Mouse (Mus musculus) neural tube, embryonic 14.5 days (tissue): ENCODE data around the gene 1700028P14Rik. TPM values are rescaled to one million over a fixed set of nuclear protein-coding genes. Genes with fewer than 3 reads are reported as not detected.

Experiments
- ATAC-seq: fragments of 200-750 bp; cut with Nextera tagmentation; 2 replicates; pipeline ENCODE4 v1.8.0; 2017; ENCODE audit warnings: low read depth, mild to moderate bottlenecking, moderate TSS enrichment, moderate library complexity
- H3K27ac ChIP-seq: fragments of 300-500 bp; sonication (generic); 2 replicates; pipeline ENCODE4 v1.5.1; 2014; ENCODE audit warnings: low read depth, mild to moderate bottlenecking, control low read depth, low read length, moderate library complexity, mixed read lengths
- H3K27me3 ChIP-seq: fragments of 300-500 bp; sonication (generic); 2 replicates; pipeline ENCODE4 v1.6.1; 2014; ENCODE audit warnings: low read length; ENCODE audit not compliant: control insufficient read depth, insufficient read depth
- H3K36me3 ChIP-seq: fragments of 300-500 bp; sonication (generic); 2 replicates; pipeline ENCODE4 v1.6.1; 2014; ENCODE audit warnings: low read length, mixed read lengths; ENCODE audit not compliant: control insufficient read depth, insufficient read depth
- H3K4me1 ChIP-seq: fragments of 300-500 bp; sonication (generic); 2 replicates; pipeline ENCODE4 v1.6.1; 2014; ENCODE audit warnings: low read length; ENCODE audit not compliant: control insufficient read depth, insufficient read depth
- H3K4me2 ChIP-seq: fragments of 300-500 bp; sonication (generic); 2 replicates; pipeline ENCODE4 v1.6.1; 2014; ENCODE audit warnings: mild to moderate bottlenecking, low read depth, low read length, control low read depth
- H3K4me3 ChIP-seq: fragments of 300-500 bp; sonication (generic); 2 replicates; pipeline ENCODE4 v1.5.1; 2014; ENCODE audit warnings: low read depth, low read length, control low read depth, mixed read lengths
- H3K9ac ChIP-seq: fragments of 300-500 bp; sonication (generic); replicated peaks from 2 replicates; pipeline ENCODE4 v1.6.1; 2014; ENCODE audit warnings: low read depth, mild to moderate bottlenecking, control low read depth, low read length, mixed read lengths
- H3K9me3 ChIP-seq: fragments of 300-500 bp; sonication (generic); 2 replicates; pipeline ENCODE4 v1.6.1; 2016; ENCODE audit warnings: low read length; ENCODE audit not compliant: control insufficient read depth
- WGBS: fragments of 180-500 bp; shearing (Covaris S2); extraction: QIAGEN DNeasy Blood & Tissue Kit; methylation state at CpG from one replicate; pipeline ENCODE4 v1.1.7; 2014; 5-methylcytosine and 5-hydroxymethylcytosine counted together
- polyA plus RNA-seq: library from polyadenylated mRNA; unstranded; fragments of >200 nt; fragmentation: Nextera tagmentation; extraction: Ambion mirVana; gene quantifications from 2 replicates; pipeline ENCODE4 v1.2.1, GENCODE M21; 2014

Gene 1700028P14Rik
- polyA plus RNA-seq, 1 experiment from 2014 or later: 1.6 TPM

DNA sequence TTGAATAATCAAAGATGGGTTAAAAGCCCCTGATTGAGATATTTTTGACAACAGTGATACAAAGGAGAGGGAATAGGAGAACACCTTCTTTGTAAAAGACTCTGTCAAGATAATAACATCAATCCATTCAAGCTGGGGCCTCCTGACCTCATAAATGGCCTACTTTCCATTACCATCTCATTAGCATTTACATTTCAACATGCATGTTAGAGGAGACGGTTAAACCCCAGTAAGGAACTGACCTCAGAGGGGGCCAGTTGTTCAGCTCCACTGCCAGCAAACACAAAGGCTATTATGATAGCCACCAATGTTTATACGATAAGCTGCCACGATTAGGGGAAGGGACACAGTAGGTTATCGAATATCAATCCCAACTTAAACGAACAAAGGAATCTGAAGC lies 15.8 kb downstream of the 1700028P14Rik start:
- Histone ChIP-seq H3K9me3 (no peaks in the 10 kb centered on the region), H3K36me3 (no peaks in the 10 kb centered on the region), H3K27ac (no peak overlapping the region), H3K4me2 (no peak overlapping the region), H3K4me1 (no peaks in the 10 kb centered on the region), H3K9ac (no peak overlapping the region), H3K27me3 (no peaks in the 10 kb centered on the region), H3K4me3 (no peak overlapping the region)
- WGBS: 32% methylated on average over 5 of the region's 5 CpGs
- ATAC-seq: no peak

DNA sequence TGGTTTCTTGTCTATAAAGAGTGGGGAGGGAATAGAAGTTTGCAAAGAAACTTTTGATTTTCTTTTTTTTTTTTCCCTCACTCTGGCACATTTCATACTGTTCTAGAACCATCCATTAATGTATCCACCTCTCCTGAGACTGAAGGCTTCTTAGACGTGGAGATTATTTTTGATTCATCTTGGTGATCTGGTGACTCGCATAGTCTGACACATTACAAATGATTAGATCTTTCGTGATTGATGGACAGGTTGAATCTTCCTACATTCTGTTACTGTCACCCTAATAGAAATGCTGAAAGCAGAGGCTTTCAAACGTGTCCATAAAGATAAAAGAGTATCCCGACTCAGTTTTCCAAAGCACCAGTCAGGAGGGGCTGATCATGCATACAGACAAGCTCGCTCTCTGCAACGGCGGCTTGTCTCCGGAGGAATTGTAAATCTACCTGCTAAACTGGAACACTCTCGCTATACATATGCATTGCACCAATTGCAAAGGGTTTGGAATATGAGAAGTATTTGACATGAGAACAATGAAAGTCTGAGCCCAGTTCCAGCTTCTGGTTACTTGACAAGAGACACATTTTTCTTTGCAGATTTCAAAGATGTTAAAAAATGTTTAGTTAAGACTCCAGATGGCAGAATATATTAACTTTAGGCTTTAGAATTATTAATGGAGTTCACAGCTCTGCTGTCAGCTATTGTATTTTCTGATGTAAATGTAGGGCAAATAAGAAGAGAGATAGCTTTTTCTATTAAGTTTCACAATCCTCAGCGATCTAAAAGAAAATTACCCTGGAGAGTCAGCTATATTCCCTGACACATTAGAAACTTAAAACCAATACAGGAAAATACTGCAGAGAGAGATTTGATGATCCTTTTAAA lies 20.8 kb downstream of the 1700028P14Rik start:
- no peak overlapping the region for H3K4me3 ChIP-seq
- H3K9ac ChIP-seq: no peak overlapping the region
- no peak for ATAC-seq
- no peak overlapping the region for H3K27ac ChIP-seq
- no peaks in the 10 kb centered on the region for H3K27me3 ChIP-seq
- no peaks in the 10 kb centered on the region for H3K4me1 ChIP-seq
- H3K9me3 ChIP-seq: no peaks in the 10 kb centered on the region
- no peak overlapping the region for H3K4me2 ChIP-seq
- 59% methylated on average over 11 of the region's 11 CpGs for WGBS
- H3K36me3 ChIP-seq: no peaks in the 10 kb centered on the region

DNA sequence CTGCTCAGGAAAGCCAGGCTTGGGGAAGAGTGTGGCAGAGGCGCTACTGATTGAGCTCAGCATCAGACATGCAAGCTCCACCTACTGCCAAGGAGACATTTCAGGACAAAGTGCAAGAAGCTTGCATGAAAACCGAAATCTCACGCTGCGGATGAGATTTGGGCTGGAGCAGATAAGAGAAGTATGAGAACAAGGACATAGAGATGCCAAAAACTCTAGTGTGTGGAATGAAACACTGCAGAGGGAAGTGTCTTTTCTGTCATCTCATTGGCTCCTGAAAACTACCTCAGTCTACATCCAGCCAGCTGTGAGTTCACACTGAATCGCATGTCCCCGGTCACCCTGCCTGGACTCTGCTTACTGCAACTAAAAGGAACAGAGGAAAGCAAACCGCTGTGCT lies 38.3 kb downstream of the 1700028P14Rik start:
- Histone ChIP-seq H3K27ac (no peak overlapping the region), H3K9me3 (no peaks in the 10 kb centered on the region; the same call in 1 of the 2 replicates), H3K9ac (no peak overlapping the region), H3K4me1 (no peaks in the 10 kb centered on the region), H3K4me3 (no peak overlapping the region), H3K4me2 (no peak overlapping the region), H3K36me3 (no peaks in the 10 kb centered on the region), H3K27me3 (no peaks in the 10 kb centered on the region)
- 92% methylated on average over 7 of the region's 7 CpGs for WGBS
- no peak for ATAC-seq

DNA sequence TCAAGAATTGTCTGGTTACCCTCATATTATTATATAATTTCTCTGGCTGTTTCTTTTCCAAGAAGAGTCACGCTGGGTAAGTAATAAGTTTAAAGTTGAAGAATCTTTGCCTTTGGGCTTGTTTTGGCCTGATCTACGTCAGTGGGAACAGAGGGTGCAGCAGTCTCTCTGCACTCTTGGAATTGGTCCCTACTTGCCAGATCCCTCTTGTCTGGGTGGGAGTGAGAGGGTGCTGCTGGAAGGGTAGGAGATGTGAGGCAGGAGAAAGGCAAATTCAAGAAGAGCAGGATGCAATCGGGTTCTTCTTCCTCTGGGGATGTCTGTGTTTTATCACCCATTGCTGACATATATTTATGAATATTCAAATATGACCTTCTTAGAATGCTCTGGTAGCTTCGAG lies 42.9 kb downstream of the 1700028P14Rik start:
- no peak for ATAC-seq
- Histone ChIP-seq H3K9ac (no peak overlapping the region), H3K4me3 (no peak overlapping the region), H3K27me3 (no peaks in the 10 kb centered on the region), H3K27ac (no peak overlapping the region), H3K4me1 (no peaks in the 10 kb centered on the region), H3K9me3 (no peaks in the 10 kb centered on the region), H3K4me2 (no peak overlapping the region), H3K36me3 (no peaks in the 10 kb centered on the region)
- 84% methylated on average over 4 of the region's 4 CpGs for WGBS

DNA sequence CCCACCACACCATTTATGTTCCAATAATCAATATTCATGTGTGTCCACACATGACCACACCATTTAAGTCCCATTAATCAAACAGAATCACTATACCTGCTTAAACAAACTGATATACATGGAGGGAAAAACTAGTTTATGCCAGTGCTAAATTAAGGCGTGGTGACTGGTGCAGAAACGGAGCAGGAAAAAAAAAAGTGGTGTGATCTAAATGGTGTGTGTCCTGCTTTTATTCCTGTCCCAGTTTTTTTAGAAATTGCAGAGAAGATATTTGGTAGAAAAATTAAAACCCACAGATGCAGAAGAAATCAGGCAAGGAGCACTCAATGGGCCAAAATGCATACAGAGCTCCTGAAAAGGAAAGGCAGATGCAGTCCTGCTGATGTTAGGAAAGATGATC lies 44.7 kb downstream of the 1700028P14Rik start:
- H3K27me3 ChIP-seq: no peaks in the 10 kb centered on the region
- no peak overlapping the region for H3K4me2 ChIP-seq
- H3K4me3 ChIP-seq: no peak overlapping the region
- WGBS: 88% methylated on average over 2 of the region's 2 CpGs
- H3K36me3 ChIP-seq: no peaks in the 10 kb centered on the region
- no peaks in the 10 kb centered on the region for H3K4me1 ChIP-seq
- no peak for ATAC-seq
- no peak overlapping the region for H3K9ac ChIP-seq
- H3K27ac ChIP-seq: no peak overlapping the region
- H3K9me3 ChIP-seq: no peaks in the 10 kb centered on the region

DNA sequence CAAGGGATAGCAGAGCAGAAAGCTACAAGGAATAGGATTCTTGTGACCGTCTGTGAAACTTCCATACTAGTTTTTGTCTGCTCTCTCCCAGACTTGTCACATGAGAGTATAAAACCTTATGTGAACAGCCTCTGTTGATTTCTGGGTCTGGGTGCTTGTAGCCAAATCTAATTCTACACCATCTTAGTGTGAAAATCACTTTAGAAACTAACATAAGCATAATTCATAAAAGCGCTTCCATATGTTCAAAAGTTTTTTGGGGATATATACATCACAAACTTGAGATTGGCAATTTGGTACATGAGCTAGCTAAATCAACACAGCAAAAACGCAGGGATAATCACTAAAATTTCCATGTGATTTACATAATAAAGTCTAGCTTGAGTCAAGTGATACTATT lies 57.7 kb downstream of the 1700028P14Rik start:
- no peak for ATAC-seq
- WGBS: 91% methylated on average over 3 of the region's 3 CpGs
- Histone ChIP-seq H3K27ac (no peak overlapping the region), H3K9ac (no peak overlapping the region), H3K36me3 (no peaks in the 10 kb centered on the region), H3K4me3 (no peak overlapping the region), H3K4me1 (no peaks in the 10 kb centered on the region), H3K4me2 (no peak overlapping the region), H3K9me3 (no peaks in the 10 kb centered on the region), H3K27me3 (no peaks in the 10 kb centered on the region)

DNA sequence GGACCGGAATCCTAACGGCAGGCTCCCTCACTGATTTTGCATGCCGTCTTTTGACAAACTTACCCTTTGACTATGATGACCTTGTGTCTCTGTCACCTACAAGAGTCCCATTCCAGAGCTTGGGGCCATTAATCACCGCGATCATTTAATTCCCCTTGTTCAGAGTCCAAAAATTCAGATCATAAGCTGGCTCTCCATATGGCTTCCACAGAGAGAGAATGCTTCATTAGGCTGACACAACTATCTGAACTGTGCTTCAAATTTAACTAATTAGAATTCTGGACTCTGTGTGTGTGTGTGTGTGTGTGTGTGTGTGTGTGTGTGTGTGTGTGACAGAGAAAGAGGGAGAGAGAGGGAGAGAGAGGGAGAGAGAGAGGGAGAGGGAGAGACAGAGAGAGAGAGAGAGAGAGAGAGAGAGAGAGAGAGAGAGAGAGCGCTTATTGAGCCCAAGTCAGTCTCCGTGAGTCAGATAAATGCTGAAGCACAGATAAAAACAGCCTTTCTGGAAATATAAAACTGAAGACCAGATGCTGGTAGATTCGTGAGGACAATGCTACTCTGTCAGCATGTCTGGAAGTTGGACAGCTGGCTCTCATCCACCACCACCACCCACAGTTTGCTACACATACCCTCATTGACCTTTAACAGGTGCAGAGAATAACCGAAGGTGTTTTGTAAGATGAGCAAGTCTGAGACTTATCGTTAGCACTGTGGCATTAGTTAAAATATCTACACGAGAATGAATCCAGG lies 73.8 kb downstream of the 1700028P14Rik start:
- H3K27me3 ChIP-seq: no peaks in the 10 kb centered on the region
- 86% methylated on average over 11 of the region's 11 CpGs for WGBS
- no peak overlapping the region for H3K9ac ChIP-seq
- no peaks in the 10 kb centered on the region for H3K4me1 ChIP-seq
- H3K9me3 ChIP-seq: no peaks in the 10 kb centered on the region
- no peak overlapping the region for H3K4me3 ChIP-seq
- H3K27ac ChIP-seq: no peak overlapping the region
- ATAC-seq: no peak
- no peaks in the 10 kb centered on the region for H3K36me3 ChIP-seq
- no peak overlapping the region for H3K4me2 ChIP-seq

DNA sequence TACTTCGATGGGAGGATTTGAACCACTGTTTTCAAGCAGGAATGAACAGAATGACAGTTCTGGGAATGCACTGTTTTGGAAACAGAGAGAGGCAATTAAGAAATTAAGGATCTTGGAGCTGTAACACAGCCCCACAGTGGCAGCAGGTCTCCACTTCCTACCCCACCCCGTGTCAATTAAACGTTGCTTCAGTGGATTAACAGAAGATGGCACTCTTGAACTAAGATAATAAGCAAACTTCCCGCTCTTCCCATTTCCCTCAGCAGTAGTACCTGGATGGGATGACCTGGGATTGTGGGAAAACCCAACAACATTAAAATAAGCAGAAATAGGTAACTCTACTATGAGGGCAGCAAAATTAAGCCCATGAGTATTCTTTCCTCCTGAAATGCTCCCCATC lies 75.9 kb downstream of the 1700028P14Rik start:
- WGBS: 50% methylated on average over 4 of the region's 4 CpGs

DNA sequence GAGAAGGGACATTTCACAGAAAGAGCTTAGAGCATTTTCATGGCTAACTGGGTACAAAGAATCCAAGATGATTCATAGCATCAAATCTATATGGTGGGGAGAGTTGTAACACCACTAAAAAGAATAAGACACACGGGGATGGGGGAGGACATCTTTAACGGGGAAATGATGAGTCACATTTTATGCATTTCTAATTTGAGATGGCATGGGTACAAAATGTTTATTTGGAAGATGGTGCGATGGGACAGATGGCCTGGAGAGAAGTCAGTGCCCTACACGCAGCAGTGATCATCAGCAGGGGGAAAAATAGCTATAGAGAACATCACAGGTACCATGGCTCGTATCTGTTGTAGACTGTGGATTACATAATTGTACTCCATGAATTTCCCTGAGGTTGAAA lies 88.9 kb downstream of the 1700028P14Rik start:
- Histone ChIP-seq H3K4me1 (no peaks in the 10 kb centered on the region), H3K27me3 (no peaks in the 10 kb centered on the region), H3K27ac (no peak overlapping the region), H3K9ac (no peak overlapping the region), H3K9me3 (no peaks in the 10 kb centered on the region), H3K36me3 (no peaks in the 10 kb centered on the region), H3K4me2 (no peak overlapping the region), H3K4me3 (no peak overlapping the region)
- 89% methylated on average over 5 of the region's 5 CpGs for WGBS
- ATAC-seq: no peak

More for the DNA sequence above, 75.9 kb downstream of the 1700028P14Rik start:
- H3K27me3 ChIP-seq: no peaks in the 10 kb centered on the region
- no peaks in the 10 kb centered on the region for H3K9me3 ChIP-seq
- H3K4me3 ChIP-seq: no peak overlapping the region
- no peaks in the 10 kb centered on the region for H3K4me1 ChIP-seq
- no peak overlapping the region for H3K4me2 ChIP-seq
- no peaks in the 10 kb centered on the region for H3K36me3 ChIP-seq
- no peak overlapping the region for H3K27ac ChIP-seq
- H3K9ac ChIP-seq: no peak overlapping the region
- ATAC-seq: no peak
